ENCODE assay signal across 8 mouse cellular contexts in genomic region chr15:27681419-27682187, GRCm38 (mm10). TPM values are rescaled to one million over a fixed set of nuclear protein-coding genes. Genes with fewer than 3 reads are reported as not detected.
DNase-seq lines count a peak whose midpoint lies in the region; ATAC-seq and TF ChIP-seq lines count a peak whose summit lies in the region.

Otulinl (minus strand) TSS chr15:27681579.

- peak within 1 kb of the TSS; percentile 82 for H3K9ac ChIP-seq in heart, embryonic 13.5 days
- H3K9ac ChIP-seq in kidney, postnatal 0 days (ENCODE audit: low read depth, low read length) = peak within 1 kb of the TSS; percentile 64
- H3K9ac ChIP-seq in liver, adult 2 months (ENCODE audit: low read depth, low read length) = peak within 1 kb of the TSS; percentile 62

- no peaks in the 10 kb centered on the region for H3K36me3 ChIP-seq in C2C12 (ENCODE audit: control insufficient read depth, insufficient read depth)
- H3K36me3 ChIP-seq in heart, embryonic 13.5 days = no peaks in the 10 kb centered on the region
- no peaks in the 10 kb centered on the region for H3K36me3 ChIP-seq in kidney, postnatal 0 days (ENCODE audit: insufficient read depth, low read length)
- no peaks in the 10 kb centered on the region for H3K36me3 ChIP-seq in liver, adult 2 months (ENCODE audit: control insufficient read depth, insufficient read depth, low read length)

- H3K79me2 ChIP-seq in C2C12 (ENCODE audit: control insufficient read depth, insufficient read depth) = no peaks in the 10 kb centered on the region
- H3K79me2 ChIP-seq in liver, adult 2 months (ENCODE audit: control insufficient read depth, insufficient read depth, low read length) = no peaks in the 10 kb centered on the region

- ATAC-seq in erythroid progenitor cell, adult 5-6 weeks (replicated peaks; ENCODE audit: low FRiP score, poor library complexity, severe bottlenecking) = peak; percentile 98
- ATAC-seq in heart, embryonic 13.5 days (ENCODE audit: extremely low read depth, insufficient number of reproducible peaks, low FRiP score, low TSS enrichment) = peak; percentile 87
- ATAC-seq in kidney, postnatal 0 days (replicated peaks; ENCODE audit: low FRiP score, low read depth) = peak; percentile 96
- ATAC-seq in monocyte, adult 5-6 weeks (replicated peaks; ENCODE audit: insufficient number of reproducible peaks, low FRiP score, low TSS enrichment, poor library complexity, severe bottlenecking) = peak; percentile 96

- H3ac ChIP-seq in C2C12 (ENCODE audit: control insufficient read depth, insufficient read length, low read depth) = peak within 1 kb of the TSS; percentile 66

- DNase-seq in kidney, postnatal 0 days (ENCODE audit: low spot score) = peak; percentile 96
- peak; percentile 56 for DNase-seq in liver, adult 2 months (ENCODE audit: extremely low read depth, low read depth, low spot score)
- DNase-seq in spleen, postnatal 36 days (ENCODE audit: low spot score in 2 of 2) = peak; percentile 94

- H3K4me2 ChIP-seq in heart, embryonic 13.5 days = peak within 1 kb of the TSS; percentile 97
- H3K4me2 ChIP-seq in kidney, postnatal 0 days (ENCODE audit: low read length) = peak within 1 kb of the TSS; percentile 96

- no peaks in the 10 kb centered on the region for H3K79me3 ChIP-seq in C2C12 (ENCODE audit: low read depth)

- no peak for TF ChIP-seq POLR2A in liver, adult 2 months (IDR thresholded peaks at IDR 0.05; ENCODE audit: extremely low read depth, insufficient read depth, low read length)

- H3K9me3 ChIP-seq in heart, embryonic 13.5 days = no peaks in the 10 kb centered on the region
- no peaks in the 10 kb centered on the region for H3K9me3 ChIP-seq in kidney, postnatal 0 days (replicated peaks; ENCODE audit: low read length)

- H3K27me3 ChIP-seq in C2C12 (ENCODE audit: control insufficient read depth, insufficient read depth, insufficient read length) = peaks cover 26% of the 10 kb centered on the region
- H3K27me3 ChIP-seq in heart, embryonic 13.5 days (replicated peaks) = peaks cover 52% of the 10 kb centered on the region
- no peaks in the 10 kb centered on the region for H3K27me3 ChIP-seq in kidney, postnatal 0 days (ENCODE audit: insufficient read depth, low read length)
- 0 out of 2 replicates have a peak, but pooled peaks cover 2% of the 10 kb centered on the region for H3K27me3 ChIP-seq in liver, adult 2 months (ENCODE audit: control insufficient read depth, insufficient read depth, low read length)

- H3K4me1 ChIP-seq in brown adipose tissue, adult 24 weeks (ENCODE audit: control insufficient read depth, insufficient read depth, insufficient read length, low read length) = peaks cover 3% of the 10 kb centered on the region; the same call in 1 of the 2 replicates
- peaks cover 13% of the 10 kb centered on the region for H3K4me1 ChIP-seq in heart, embryonic 13.5 days
- H3K4me1 ChIP-seq in kidney, postnatal 0 days (replicated peaks; ENCODE audit: insufficient read depth, low read length) = 0 out of 2 replicates have a peak, but pooled peaks cover 7% of the 10 kb centered on the region
- H3K4me1 ChIP-seq in liver, adult 2 months (ENCODE audit: control insufficient read depth, insufficient read depth, low read length) = no peaks in the 10 kb centered on the region; the same call in 1 of the 2 replicates

- no peak for TF ChIP-seq CTCF in C2C12 (IDR thresholded peaks at IDR 0.05; ENCODE audit: control insufficient read depth, insufficient read depth, insufficient read length)
- no peak for TF ChIP-seq CTCF in kidney, postnatal 0 days (IDR thresholded peaks at IDR 0.05; ENCODE audit: low read depth)
- no peak for TF ChIP-seq CTCF in liver, adult 2 months (IDR thresholded peaks at IDR 0.05; ENCODE audit: low read depth, low read length)

- peak within 1 kb of the TSS; percentile 28 for H3K4me3 ChIP-seq in C2C12 (ENCODE audit: insufficient read depth, poor library complexity, severe bottlenecking)
- peak within 1 kb of the TSS; percentile 70 for H3K4me3 ChIP-seq in brown adipose tissue, adult 24 weeks (ENCODE audit: insufficient read depth, low read depth, low read length)
- peak within 1 kb of the TSS; percentile 70 for H3K4me3 ChIP-seq in heart, embryonic 13.5 days
- H3K4me3 ChIP-seq in kidney, postnatal 0 days (replicated peaks; ENCODE audit: low read depth, low read length) = peak within 1 kb of the TSS; percentile 67
- peak within 1 kb of the TSS; percentile 56 for H3K4me3 ChIP-seq in liver, adult 2 months (ENCODE audit: insufficient read depth, low read depth, low read length)

- peak within 1 kb of the TSS; percentile 57 for H3K27ac ChIP-seq in brown adipose tissue, adult 24 weeks (replicated peaks; ENCODE audit: low read depth, low read length)
- no peak within 1 kb of the TSS for H3K27ac ChIP-seq in heart, embryonic 13.5 days (replicated peaks)
- peak within 1 kb of the TSS; percentile 57; the same call in 1 of the 2 replicates for H3K27ac ChIP-seq in kidney, postnatal 0 days
- H3K27ac ChIP-seq in liver, adult 2 months (replicated peaks; ENCODE audit: insufficient read depth, low read depth, low read length) = peak within 1 kb of the TSS; percentile 17; the same call in 1 of the 2 replicates

- WGBS in heart, embryonic 13.5 days = 2% methylated on average over 56 of the region's 59 CpGs
- under 1% methylated on average over 59 of the region's 59 CpGs for WGBS in kidney, postnatal 0 days
- WGBS in liver, adult 2 months = 2% methylated on average over 56 of the region's 59 CpGs

TF ChIP-seq in C2C12, 6 proteins besides CTCF, POLR2A, EP300 and RAD21:
- TF ChIP-seq MAX (IDR thresholded peaks at IDR 0.05) (peak; percentile 52), MYOD1 (IDR thresholded peaks at IDR 0.05; ENCODE audit: control insufficient read depth, insufficient read length, low read depth) (no peak)

RNA-seq across cellular contexts. Expression of gene Otulinl, which starts in this region (rescaled TPM):
- polyA plus RNA-seq in C2C12 (2012; fragmentation: generic; extraction: Trizol) = 0.09 TPM
- polyA plus RNA-seq in brown adipose tissue, adult 24 weeks (2012; ENCODE audit: insufficient read depth, insufficient read length, missing spikeins) = 2.7 and 3.8 TPM in 2 replicates
- total RNA-seq in erythroid progenitor cell, adult 5-6 weeks (2015; ENCODE audit: low replicate concordance) = 9.2 and 36.0 TPM in 2 replicates
- total RNA-seq in erythroid progenitor cell, adult 5-6 weeks (2017; ENCODE audit: low replicate concordance) = 2.2 and 8.5 TPM in 2 replicates
- 4.1 and 4.5 TPM in 2 replicates for polyA plus RNA-seq in heart, embryonic 13.5 days (2015; fragmentation: Nextera tagmentation; extraction: Ambion mirVana)
- 27.2 and 28.4 TPM in 2 replicates for polyA plus RNA-seq in kidney, postnatal 0 days (2015; fragmentation: Nextera tagmentation; extraction: Ambion mirVana)
- 2.1 and 3.4 TPM in 2 replicates for total RNA-seq in liver, adult 2 months (2014; rRNA removed)
- 0.36 and 0.78 TPM in 2 replicates for polyA plus RNA-seq in liver, adult 2 months (2012; rRNA removed)
- 110 to 158 TPM (median 149 TPM) in 3 replicates for total RNA-seq in monocyte, adult 5-6 weeks (2017)
